Mouse (Mus musculus): Measurements from ENCODE around the gene Bola1. TPM values are rescaled to one million over a fixed set of nuclear protein-coding genes. Genes with fewer than 3 reads are reported as not detected.
"Not testable (repeated sequence)": the region's sequence is repeated elsewhere in the genome, so short reads cannot be mapped to it uniquely, and the experiment has no call there.

The Bola1 gene
- total RNA-seq (2012; rRNA removed) (115 and 123 TPM in 2 replicates), polyA plus RNA-seq (2012; ENCODE audit: insufficient read depth in 1 of 2, insufficient read length in 2 of 2, low read depth in 1 of 2, low replicate concordance in 2 of 2, missing spikeins in 1 of 2) (100 to 1,000 TPM in 1 of 2 experiments, not detected in 1; 124 TPM)

DNA sequence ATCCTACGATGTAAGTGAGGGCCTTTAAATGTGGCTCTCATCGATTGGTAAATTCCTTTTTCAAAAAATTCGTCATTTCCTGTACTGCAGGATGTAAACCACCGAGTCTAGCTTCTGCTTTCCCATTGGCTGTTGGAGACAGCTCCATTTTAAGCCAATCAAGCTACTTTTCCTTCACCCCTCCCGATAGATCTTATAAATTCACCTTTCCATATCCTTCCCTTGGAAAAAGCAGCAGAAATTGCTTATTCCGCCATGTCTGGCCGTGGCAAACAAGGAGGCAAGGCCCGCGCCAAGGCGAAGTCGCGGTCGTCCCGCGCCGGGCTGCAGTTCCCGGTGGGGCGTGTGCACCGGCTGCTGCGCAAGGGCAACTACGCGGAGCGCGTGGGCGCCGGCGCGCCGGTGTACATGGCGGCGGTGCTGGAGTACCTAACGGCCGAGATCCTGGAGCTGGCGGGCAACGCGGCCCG lies at the start of gene Bola1, which contains the start of gene Hist2h2ab:
Gene Bola1 (minus strand): TSS at position 49 of the 470 bp plus-strand sequence.
Gene Hist2h2ab (plus strand): TSS at position 205 of the 470 bp plus-strand sequence.
- TF ChIP-seq RCOR1 (IDR thresholded peaks at IDR 0.05; ENCODE audit: low read depth, low read length) (no peak), ZNF384 (IDR thresholded peaks at IDR 0.05; ENCODE audit: low read depth, low read length) (no peak), TBP (IDR thresholded peaks at IDR 0.05; ENCODE audit: low read depth, low read length) (peak; percentile 98), POLR2A (IDR thresholded peaks at IDR 0.05; ENCODE audit: control insufficient read depth in 1 of 2, insufficient read depth in 1 of 2, low read depth in 1 of 2, low read length in 2 of 2, poor library complexity in 1 of 2) (peak in 1 of 2 experiments; percentile 90; a peak in 3 of 4 replicates), MAZ (IDR thresholded peaks at IDR 0.05; ENCODE audit: low read depth, low read length) (no peak), GATA1 (IDR thresholded peaks at IDR 0.05; ENCODE audit: low read depth, low read length) (peak; percentile 28), USF2 (IDR thresholded peaks at IDR 0.05; ENCODE audit: borderline replicate concordance in 1 of 2, insufficient read depth in 1 of 2, low read depth in 1 of 2, low read length in 2 of 2) (no peak), ELF1 (IDR thresholded peaks at IDR 0.05; ENCODE audit: low read depth, low read length) (no peak), NELFE (IDR thresholded peaks at IDR 0.05; ENCODE audit: low read depth, low read length) (no peak), MAX (IDR thresholded peaks at IDR 0.05; ENCODE audit: low read length) (no peak), ZC3H11A (IDR thresholded peaks at IDR 0.05; ENCODE audit: low read depth, low read length) (no peak), POLR2AphosphoS5 (IDR thresholded peaks at IDR 0.05; ENCODE audit: borderline replicate concordance, low read depth, low read length) (no peak; the same call in none of the 2 replicates)
- H3K4me3 ChIP-seq (ENCODE audit: control insufficient read depth in 1 of 2, insufficient read depth in 1 of 2, low read depth in 2 of 2, low read length in 2 of 2), result peak within 1 kb of the TSS; percentile 61 to 68
- peak; percentile 99 for DNase-seq (ENCODE audit: low read depth, low spot score)
- H3K27ac ChIP-seq (ENCODE audit: control insufficient read depth, low read depth, low read length), result peak within 1 kb of the TSS; percentile 99
- peak within 1 kb of the TSS; percentile 88 for H3K9ac ChIP-seq (ENCODE audit: control insufficient read depth, low read depth, low read length, poor library complexity, severe bottlenecking)
- peaks cover 18% of the 10 kb centered on the region; the same call in 1 of the 2 replicates for H3K79me2 ChIP-seq (ENCODE audit: control insufficient read depth, insufficient read depth, low read length, poor library complexity)
- H3K27me3 ChIP-seq (ENCODE audit: control insufficient read depth in 1 of 2, insufficient read depth in 2 of 2, low read length in 2 of 2), result peaks cover 0 to 2% of the 10 kb centered on the region in 2 experiments; a peak in 2 of 4 replicates
- H3K4me1 ChIP-seq (ENCODE audit: control insufficient read depth in 1 of 2, insufficient read depth in 2 of 2, low read length in 2 of 2), result peaks cover 0 to 20% of the 10 kb centered on the region in 2 experiments; a peak in 3 of 4 replicates
- no peaks in the 10 kb centered on the region for H3K9me3 ChIP-seq (replicated peaks; ENCODE audit: insufficient read depth, low read length)
- H3K36me3 ChIP-seq (ENCODE audit: control insufficient read depth in 1 of 2, insufficient read depth in 2 of 2, low read length in 2 of 2), result peaks cover 0 to 31% of the 10 kb centered on the region in 2 experiments; a peak in 2 of 4 replicates

DNA sequence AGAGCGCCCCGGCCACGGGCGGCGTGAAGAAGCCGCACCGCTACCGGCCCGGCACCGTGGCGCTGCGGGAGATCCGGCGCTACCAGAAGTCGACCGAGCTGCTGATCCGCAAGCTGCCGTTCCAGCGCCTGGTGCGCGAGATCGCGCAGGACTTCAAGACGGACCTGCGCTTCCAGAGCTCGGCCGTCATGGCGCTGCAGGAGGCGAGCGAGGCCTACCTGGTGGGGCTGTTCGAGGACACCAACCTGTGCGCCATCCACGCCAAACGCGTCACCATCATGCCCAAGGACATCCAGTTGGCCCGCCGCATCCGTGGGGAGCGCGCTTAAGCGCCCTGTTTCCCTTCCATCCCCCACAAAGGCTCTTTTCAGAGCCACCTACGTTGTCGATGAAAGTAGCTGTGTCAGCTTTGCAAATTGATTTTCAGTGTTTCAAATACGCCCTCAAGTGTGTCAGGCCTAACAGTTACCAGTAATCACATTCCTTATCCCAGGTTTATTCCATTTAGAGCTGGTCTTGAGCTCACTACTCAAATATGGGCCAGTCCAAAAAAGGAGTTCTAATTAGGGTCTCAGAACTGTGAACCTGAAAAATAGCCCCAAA lies 49.4 kb upstream of the Bola1 start:
- H3K79me2 ChIP-seq (ENCODE audit: control insufficient read depth, insufficient read depth, low read length, poor library complexity); H3K27me3 ChIP-seq (ENCODE audit: control insufficient read depth in 1 of 2, insufficient read depth in 2 of 2, low read length in 2 of 2); DNase-seq (ENCODE audit: low read depth, low spot score); H3K9me3 ChIP-seq (replicated peaks; ENCODE audit: insufficient read depth, low read length): not testable (repeated sequence)
- peak overlapping the region; percentile 96 for H3K27ac ChIP-seq (ENCODE audit: control insufficient read depth, low read depth, low read length)
- H3K4me3 ChIP-seq (ENCODE audit: control insufficient read depth in 1 of 2, insufficient read depth in 1 of 2, low read depth in 2 of 2, low read length in 2 of 2), result peak overlapping the region; percentile 7 to 56
- peaks cover 0 to 31% of the 10 kb centered on the region in 2 experiments; a peak in 2 of 4 replicates for H3K36me3 ChIP-seq (ENCODE audit: control insufficient read depth in 1 of 2, insufficient read depth in 2 of 2, low read length in 2 of 2)
- H3K9ac ChIP-seq (ENCODE audit: control insufficient read depth, low read depth, low read length, poor library complexity, severe bottlenecking), result peak overlapping the region; percentile 73
- TF ChIP-seq POLR2AphosphoS5 (IDR thresholded peaks at IDR 0.05; ENCODE audit: borderline replicate concordance, low read depth, low read length), result peak; percentile 85; the same call in 1 of the 2 replicates
- H3K4me1 ChIP-seq (ENCODE audit: control insufficient read depth in 1 of 2, insufficient read depth in 2 of 2, low read length in 2 of 2), result peaks cover 0 to 24% of the 10 kb centered on the region in 2 experiments; a peak in 2 of 4 replicates
